Mouse (Mus musculus) liver, embryonic 16.5 days (tissue): Measurements from ENCODE around the gene Med11. TPM values are rescaled to one million over a fixed set of nuclear protein-coding genes. Genes with fewer than 3 reads are reported as not detected.
"Not testable (repeated sequence)": the region's sequence is repeated elsewhere in the genome, so short reads cannot be mapped to it uniquely, and the experiment has no call there.

ENCODE experiments used
- ATAC-seq: fragments of 200-750 bp; cut with Nextera tagmentation; 2 replicates; pipeline ENCODE4 v1.8.0; 2017; ENCODE audit warnings: low read depth, mild to moderate bottlenecking, moderate number of reproducible peaks, moderate library complexity
- H3K27ac ChIP-seq: fragments of 300-500 bp; sonication (generic); 2 replicates; pipeline ENCODE4 v1.5.1; 2014; ENCODE audit warnings: mild to moderate bottlenecking, low read length
- H3K27me3 ChIP-seq: fragments of 300-500 bp; sonication (generic); 2 replicates; pipeline ENCODE4 v1.6.1; 2014; ENCODE audit warnings: low read depth, low read length, mixed read lengths; ENCODE audit not compliant: control insufficient read depth, insufficient read depth
- H3K36me3 ChIP-seq: fragments of 300-500 bp; sonication (generic); 2 replicates; pipeline ENCODE4 v1.6.1; 2014; ENCODE audit warnings: mild to moderate bottlenecking; ENCODE audit not compliant: control insufficient read depth, insufficient read depth
- H3K4me1 ChIP-seq: fragments of 300-500 bp; sonication (generic); 2 replicates; pipeline ENCODE4 v1.6.1; 2014; ENCODE audit warnings: low read depth, low read length, mixed read lengths; ENCODE audit not compliant: control insufficient read depth
- H3K4me2 ChIP-seq: fragments of 300-500 bp; sonication (generic); 2 replicates; pipeline ENCODE4 v1.6.1; 2014; ENCODE audit warnings: low read depth, low read length, mixed read lengths
- H3K4me3 ChIP-seq: fragments of 300-500 bp; sonication (generic); 2 replicates; pipeline ENCODE4 v1.5.1; 2014; ENCODE audit warnings: low read depth, mild to moderate bottlenecking, low read length
- H3K9ac ChIP-seq: fragments of 300-500 bp; sonication (generic); 2 replicates; pipeline ENCODE4 v1.6.1; 2014; ENCODE audit warnings: low read depth, low read length
- H3K9me3 ChIP-seq: fragments of 300-500 bp; sonication (generic); replicated peaks from 2 replicates; pipeline ENCODE4 v1.6.1; 2016; ENCODE audit warnings: low read length; ENCODE audit not compliant: control insufficient read depth
- WGBS: fragments of 180-500 bp; shearing (Covaris S2); extraction: QIAGEN DNeasy Blood & Tissue Kit; methylation state at CpG from one replicate; pipeline ENCODE4 v1.1.7; 2014; ENCODE audit not compliant: insufficient replicate concordance; 5-methylcytosine and 5-hydroxymethylcytosine counted together
- polyA plus RNA-seq: library from polyadenylated mRNA; unstranded; fragments of >200 nt; fragmentation: Nextera tagmentation; extraction: Ambion mirVana; gene quantifications from 2 replicates; pipeline ENCODE4 v1.2.1, GENCODE M21; 2015

The Med11 gene
- polyA plus RNA-seq, 1 experiment from 2014 or later: 12.8 TPM

GRCm38 (mm10) chr11:70459601-70460101, 7.9 kb downstream of the Med11 start, which contains the start of gene Cxcl16:
Gene Cxcl16 (minus strand): TSS chr11:70459984.
- no peaks in the 10 kb centered on the region for H3K36me3 ChIP-seq
- no peak within 1 kb of the TSS for H3K27ac ChIP-seq
- H3K4me2 ChIP-seq: peak within 1 kb of the TSS; percentile 72
- H3K4me3 ChIP-seq: peak within 1 kb of the TSS; percentile 61
- 3% methylated on average over 30 of the region's 30 CpGs for WGBS
- H3K4me1 ChIP-seq: no peaks in the 10 kb centered on the region; the same call in 1 of the 2 replicates
- H3K27me3 ChIP-seq: peaks cover 39% of the 10 kb centered on the region
- peak within 1 kb of the TSS; percentile 35; the same call in 1 of the 2 replicates for H3K9ac ChIP-seq
- H3K9me3 ChIP-seq: no peaks in the 10 kb centered on the region
- no peak for ATAC-seq

GRCm38 (mm10) chr11:70463970-70464369, 12.3 kb downstream of the Med11 start:
- ATAC-seq: no peak
- H3K9ac ChIP-seq: no peak overlapping the region
- no peak overlapping the region for H3K27ac ChIP-seq
- H3K4me2 ChIP-seq: no peak overlapping the region
- H3K27me3 ChIP-seq: peaks cover 53% of the 10 kb centered on the region
- H3K4me1 ChIP-seq: no peaks in the 10 kb centered on the region; the same call in 1 of the 2 replicates
- 66% methylated on average over 5 of the region's 5 CpGs for WGBS
- no peak overlapping the region for H3K4me3 ChIP-seq
- H3K9me3 ChIP-seq: no peaks in the 10 kb centered on the region
- no peaks in the 10 kb centered on the region for H3K36me3 ChIP-seq

- 28% methylated on average over 16 of the region's 16 CpGs for WGBS
- no peaks in the 10 kb centered on the region for H3K36me3 ChIP-seq
- no peak for ATAC-seq
- no peak overlapping the region for H3K27ac ChIP-seq
- H3K9ac ChIP-seq: no peak overlapping the region
- H3K4me1 ChIP-seq: no peaks in the 10 kb centered on the region
- peaks cover 40% of the 10 kb centered on the region for H3K27me3 ChIP-seq
- H3K9me3 ChIP-seq: no peaks in the 10 kb centered on the region
- no peak overlapping the region for H3K4me2 ChIP-seq
- H3K4me3 ChIP-seq: no peak overlapping the region
These were observed 13.5 kb downstream of the Med11 start for GRCm38 (mm10) chr11:70465211-70465610.

GRCm38 (mm10) chr11:70465824-70466223, 14.1 kb downstream of the Med11 start:
- no peaks in the 10 kb centered on the region for H3K4me1 ChIP-seq
- no peak for ATAC-seq
- 35% methylated on average over 23 of the region's 23 CpGs for WGBS
- peak overlapping the region; percentile 17; the same call in 1 of the 2 replicates for H3K4me2 ChIP-seq
- peaks cover 34% of the 10 kb centered on the region for H3K27me3 ChIP-seq
- H3K9me3 ChIP-seq: no peaks in the 10 kb centered on the region
- peak overlapping the region; percentile 18; the same call in 1 of the 2 replicates for H3K4me3 ChIP-seq
- no peak overlapping the region for H3K9ac ChIP-seq
- no peaks in the 10 kb centered on the region for H3K36me3 ChIP-seq
- H3K27ac ChIP-seq: no peak overlapping the region

- peak; percentile 37; the same call in 1 of the 2 replicates for ATAC-seq
These were observed 16.3 kb downstream of the Med11 start for GRCm38 (mm10) chr11:70467902-70468619.

GRCm38 (mm10) chr11:70469764-70470163, 18.0 kb downstream of the Med11 start:
- Histone ChIP-seq H3K4me3 (no peak overlapping the region), H3K9ac (no peak overlapping the region), H3K9me3 (no peaks in the 10 kb centered on the region), H3K27me3 (peaks cover 18% of the 10 kb centered on the region), H3K36me3 (no peaks in the 10 kb centered on the region), H3K4me2 (no peak overlapping the region), H3K27ac (no peak overlapping the region), H3K4me1 (no peaks in the 10 kb centered on the region)
- ATAC-seq: no peak
- 59% methylated on average over 3 of the region's 3 CpGs for WGBS

More at GRCm38 (mm10) chr11:70467902-70468619, 16.3 kb downstream of the Med11 start:
- Histone ChIP-seq H3K9me3 (no peaks in the 10 kb centered on the region), H3K4me2 (no peak overlapping the region), H3K27me3 (peaks cover 24% of the 10 kb centered on the region), H3K27ac (no peak overlapping the region), H3K9ac (no peak overlapping the region), H3K4me3 (no peak overlapping the region), H3K4me1 (no peaks in the 10 kb centered on the region), H3K36me3 (no peaks in the 10 kb centered on the region)
- 47% methylated on average over 5 of the region's 5 CpGs for WGBS

GRCm38 (mm10) chr11:70472716-70473115, 21.0 kb downstream of the Med11 start:
- Histone ChIP-seq H3K27me3 (no peaks in the 10 kb centered on the region), H3K4me2 (no peak overlapping the region), H3K9me3 (no peaks in the 10 kb centered on the region), H3K36me3 (no peaks in the 10 kb centered on the region), H3K27ac (no peak overlapping the region), H3K9ac (no peak overlapping the region), H3K4me1 (no peaks in the 10 kb centered on the region), H3K4me3 (no peak overlapping the region)
- no peak for ATAC-seq

GRCm38 (mm10) chr11:70473291-70473690, 21.6 kb downstream of the Med11 start:
- 73% methylated on average over 5 of the region's 5 CpGs for WGBS
- H3K27ac ChIP-seq, ATAC-seq, H3K4me2 ChIP-seq, H3K27me3 ChIP-seq, H3K4me3 ChIP-seq, H3K9me3 ChIP-seq, H3K4me1 ChIP-seq, H3K9ac ChIP-seq, H3K36me3 ChIP-seq: not testable (repeated sequence)

GRCm38 (mm10) chr11:70474872-70475534, 23.3 kb downstream of the Med11 start:
- Histone ChIP-seq H3K27me3 (no peaks in the 10 kb centered on the region), H3K27ac (no peak overlapping the region), H3K9me3 (no peaks in the 10 kb centered on the region), H3K4me2 (no peak overlapping the region), H3K9ac (no peak overlapping the region), H3K4me3 (no peak overlapping the region), H3K36me3 (no peaks in the 10 kb centered on the region), H3K4me1 (no peaks in the 10 kb centered on the region)
- no peak for ATAC-seq
- 60% methylated on average over 12 of the region's 12 CpGs for WGBS
